Mouse (Mus musculus): Measurements from ENCODE around the gene Epop. TPM values are rescaled to one million over a fixed set of nuclear protein-coding genes. Genes with fewer than 3 reads are reported as not detected.

The Epop gene
- polyA plus RNA-seq, 1 experiment from 2014 or later: 11.6 TPM

- Histone ChIP-seq H3K27ac (no peak overlapping the region), H3K36me3 (replicated peaks) (peaks cover 64% of the 10 kb centered on the region), H3K4me3 (peak overlapping the region; percentile 94; the same call in 1 of the 2 replicates), H3K9me3 (peaks cover 4% of the 10 kb centered on the region; the same call in 1 of the 2 replicates), H3K4me1 (peaks cover 73% of the 10 kb centered on the region), H3K27me3 (ENCODE audit: poor library complexity, severe bottlenecking) (peaks cover 14% of the 10 kb centered on the region)
- WGBS: 91% methylated on average over 7 of the region's 7 CpGs
- no peak for DNase-seq (ENCODE audit: extremely low spot score, low spot score)
Observed at GRCm38 (mm10) chr11:97666221-97666620, 36.7 kb upstream of the Epop start.

DNA sequence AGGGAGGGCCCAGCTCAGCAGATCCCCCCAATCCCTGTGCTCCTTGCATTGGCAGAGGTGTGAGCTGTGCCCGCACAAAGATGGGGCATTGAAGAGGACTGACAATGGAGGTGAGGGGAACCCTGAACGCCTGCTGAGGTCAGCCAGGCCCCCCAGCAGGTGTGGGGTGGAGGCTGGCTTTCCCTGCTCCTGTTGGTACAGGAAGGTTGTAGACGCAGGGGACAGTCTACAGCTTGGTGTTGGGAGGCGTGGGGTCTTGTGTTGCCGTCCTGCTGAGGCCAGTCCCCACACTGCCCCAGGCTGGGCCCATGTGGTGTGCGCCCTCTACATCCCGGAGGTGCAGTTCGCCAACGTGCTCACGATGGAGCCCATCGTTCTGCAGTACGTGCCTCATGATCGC is 35.9 kb upstream of the Epop start:
- H3K27ac ChIP-seq: 0 out of 2 replicates have a peak overlapping the region, but pooled peaks have one; percentile 44
- peaks cover 74% of the 10 kb centered on the region for H3K4me1 ChIP-seq
- WGBS: 89% methylated on average over 13 of the region's 13 CpGs

GRCm38 (mm10) chr11:97664771-97665240 is 35.3 kb upstream of the Epop start:
- H3K36me3 ChIP-seq (replicated peaks): peaks cover 50% of the 10 kb centered on the region
- peak overlapping the region; percentile 94 for H3K4me3 ChIP-seq
- DNase-seq (ENCODE audit: extremely low spot score, low spot score): no peak
- peak overlapping the region; percentile 97 for H3K27ac ChIP-seq
- H3K27me3 ChIP-seq (ENCODE audit: poor library complexity, severe bottlenecking): peaks cover 24% of the 10 kb centered on the region
- H3K9me3 ChIP-seq: peaks cover 4% of the 10 kb centered on the region; the same call in 1 of the 2 replicates
- H3K4me1 ChIP-seq: peaks cover 74% of the 10 kb centered on the region
- WGBS: 30% methylated on average over 6 of the region's 6 CpGs

More for the DNA sequence above, 35.9 kb upstream of the Epop start:
- H3K4me3 ChIP-seq: peak overlapping the region; percentile 94
- peaks cover 4% of the 10 kb centered on the region; the same call in 1 of the 2 replicates for H3K9me3 ChIP-seq
- H3K27me3 ChIP-seq (ENCODE audit: poor library complexity, severe bottlenecking): peaks cover 22% of the 10 kb centered on the region
- H3K36me3 ChIP-seq (replicated peaks): peaks cover 56% of the 10 kb centered on the region
- no peak for DNase-seq (ENCODE audit: extremely low spot score, low spot score)

GRCm38 (mm10) chr11:97664339-97664665 is 34.8 kb upstream of the Epop start:
- 0% methylated on average over 7 of the region's 8 CpGs for WGBS
- Histone ChIP-seq H3K4me3 (peak overlapping the region; percentile 94), H3K27ac (peak overlapping the region; percentile 97), H3K27me3 (ENCODE audit: poor library complexity, severe bottlenecking) (peaks cover 30% of the 10 kb centered on the region), H3K36me3 (replicated peaks) (peaks cover 45% of the 10 kb centered on the region), H3K9me3 (peaks cover 4% of the 10 kb centered on the region; the same call in 1 of the 2 replicates), H3K4me1 (peaks cover 74% of the 10 kb centered on the region)
- DNase-seq (ENCODE audit: extremely low spot score, low spot score): peak; percentile 50

DNA sequence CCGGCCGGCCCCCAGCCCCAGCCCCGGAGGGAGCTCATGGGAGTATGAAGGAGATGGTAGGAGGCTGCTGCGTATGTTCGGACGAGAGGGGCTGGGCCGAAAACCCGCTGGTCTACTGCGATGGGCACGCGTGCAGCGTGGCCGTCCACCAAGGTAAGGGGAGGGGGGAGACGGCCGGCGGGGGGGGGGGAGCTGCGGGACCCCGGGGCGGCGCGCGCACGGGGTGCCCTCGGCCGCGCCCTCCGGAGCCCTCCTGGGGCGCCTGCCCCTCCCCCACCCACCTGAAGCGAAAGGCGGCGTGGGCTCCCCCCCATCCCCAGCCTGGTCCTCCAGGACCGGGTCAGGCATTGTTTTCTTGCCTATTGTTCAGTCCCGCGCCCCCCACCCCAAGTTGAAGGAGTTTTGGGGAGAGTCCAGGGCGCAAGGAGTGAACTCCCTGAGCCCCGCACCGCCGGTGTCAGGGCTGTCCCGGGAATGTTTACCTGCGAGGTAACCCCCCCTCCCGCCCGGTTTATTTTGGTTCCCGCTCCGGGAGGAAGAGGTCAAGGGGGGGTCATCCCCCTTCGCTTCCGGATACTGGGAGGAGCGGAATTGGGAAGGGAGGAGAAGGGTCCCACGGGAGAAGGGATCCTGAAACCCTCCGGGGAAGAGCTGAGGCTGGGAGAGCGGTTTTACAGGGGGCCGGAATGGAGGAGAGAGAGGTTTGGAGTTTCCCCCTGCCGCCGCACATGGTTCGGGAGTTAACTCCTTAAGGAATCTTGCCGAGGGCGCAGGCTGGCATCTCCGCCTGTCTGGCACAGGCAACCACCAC is 34.2 kb upstream of the Epop start:
- Histone ChIP-seq H3K4me3 (peak overlapping the region; percentile 94), H3K4me1 (peaks cover 74% of the 10 kb centered on the region), H3K27me3 (ENCODE audit: poor library complexity, severe bottlenecking) (peaks cover 35% of the 10 kb centered on the region), H3K9me3 (peaks cover 4% of the 10 kb centered on the region; the same call in 1 of the 2 replicates), H3K27ac (peak overlapping the region; percentile 97), H3K36me3 (replicated peaks) (peaks cover 39% of the 10 kb centered on the region)
- peak; percentile 66 for DNase-seq (ENCODE audit: extremely low spot score, low spot score)
- WGBS: under 1% methylated on average over 36 of the region's 57 CpGs

GRCm38 (mm10) chr11:97662893-97663527 is 33.5 kb upstream of the Epop start, which contains the start of gene Mllt6:
Gene Mllt6 (plus strand): TSS chr11:97663414.
- peak; percentile 79 for DNase-seq (ENCODE audit: extremely low spot score, low spot score)
- Histone ChIP-seq H3K4me1 (peaks cover 68% of the 10 kb centered on the region), H3K4me3 (peak within 1 kb of the TSS; percentile 94), H3K27ac (peak within 1 kb of the TSS; percentile 97), H3K36me3 (replicated peaks) (peaks cover 32% of the 10 kb centered on the region), H3K27me3 (ENCODE audit: poor library complexity, severe bottlenecking) (peaks cover 42% of the 10 kb centered on the region), H3K9me3 (peaks cover 4% of the 10 kb centered on the region; the same call in 1 of the 2 replicates)
- under 1% methylated on average over 51 of the region's 76 CpGs for WGBS

DNA sequence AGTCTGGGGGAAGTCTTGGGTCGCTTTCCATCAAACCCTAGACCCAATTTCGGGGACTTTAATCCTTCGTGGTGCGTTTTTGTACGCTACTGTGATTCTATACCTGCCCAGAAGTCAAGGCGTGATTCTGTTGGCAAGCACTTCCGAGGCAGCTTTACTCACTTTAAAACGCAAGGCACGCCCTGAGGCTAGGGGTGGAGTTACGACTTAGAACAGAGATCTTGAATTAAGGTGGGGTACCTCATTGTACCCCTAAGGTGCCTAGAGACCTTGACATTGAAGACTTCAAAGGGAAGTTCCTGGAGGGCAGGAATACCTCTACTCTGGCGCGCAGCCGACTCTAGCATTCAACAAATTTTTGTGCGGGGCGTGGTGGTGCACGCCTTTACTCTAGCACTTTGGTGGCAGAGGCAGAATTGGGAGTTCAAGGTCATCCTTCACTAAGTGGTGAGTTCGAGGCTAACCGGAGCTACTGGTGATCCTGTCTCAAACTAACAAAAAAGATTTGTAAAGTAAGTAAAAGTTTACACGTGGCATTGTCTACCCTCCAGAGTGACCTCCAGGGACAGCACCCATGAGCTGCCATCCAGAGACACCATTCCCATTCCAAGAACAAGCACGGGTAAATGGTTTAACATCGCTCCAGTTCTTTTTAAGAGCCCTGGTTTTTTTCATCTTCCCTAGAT is 32.8 kb upstream of the Epop start:
- peak overlapping the region; percentile 94 for H3K4me3 ChIP-seq
- peaks cover 4% of the 10 kb centered on the region; the same call in 1 of the 2 replicates for H3K9me3 ChIP-seq
- DNase-seq (ENCODE audit: extremely low spot score, low spot score): no peak
- H3K27ac ChIP-seq: peak overlapping the region; percentile 97
- peaks cover 26% of the 10 kb centered on the region for H3K36me3 ChIP-seq (replicated peaks)
- 1% methylated on average over 21 of the region's 21 CpGs for WGBS
- peaks cover 42% of the 10 kb centered on the region for H3K27me3 ChIP-seq (ENCODE audit: poor library complexity, severe bottlenecking)
- H3K4me1 ChIP-seq: peaks cover 69% of the 10 kb centered on the region

GRCm38 (mm10) chr11:97661648-97662133 is 32.2 kb upstream of the Epop start:
- Histone ChIP-seq H3K4me1 (peaks cover 73% of the 10 kb centered on the region), H3K36me3 (replicated peaks) (peaks cover 19% of the 10 kb centered on the region), H3K4me3 (peak overlapping the region; percentile 94), H3K27me3 (ENCODE audit: poor library complexity, severe bottlenecking) (peaks cover 42% of the 10 kb centered on the region), H3K27ac (peak overlapping the region; percentile 97), H3K9me3 (peaks cover 4% of the 10 kb centered on the region; the same call in 1 of the 2 replicates)
- DNase-seq (ENCODE audit: extremely low spot score, low spot score): peak; percentile 74
- WGBS: 2% methylated on average over 20 of the region's 20 CpGs

GRCm38 (mm10) chr11:97660734-97661647 is 31.5 kb upstream of the Epop start:
- no peak for DNase-seq (ENCODE audit: extremely low spot score, low spot score)
- H3K4me1 ChIP-seq: peaks cover 77% of the 10 kb centered on the region
- peak overlapping the region; percentile 97 for H3K27ac ChIP-seq
- peak overlapping the region; percentile 94 for H3K4me3 ChIP-seq
- H3K9me3 ChIP-seq: peaks cover 4% of the 10 kb centered on the region; the same call in 1 of the 2 replicates
- H3K36me3 ChIP-seq (replicated peaks): peaks cover 12% of the 10 kb centered on the region
- peaks cover 42% of the 10 kb centered on the region for H3K27me3 ChIP-seq (ENCODE audit: poor library complexity, severe bottlenecking)
- WGBS: 3% methylated on average over 27 of the region's 27 CpGs

GRCm38 (mm10) chr11:97659990-97660714 is 30.6 kb upstream of the Epop start:
- Histone ChIP-seq H3K4me3 (peak overlapping the region; percentile 94), H3K27me3 (ENCODE audit: poor library complexity, severe bottlenecking) (peaks cover 42% of the 10 kb centered on the region), H3K36me3 (replicated peaks) (peaks cover 4% of the 10 kb centered on the region), H3K27ac (peak overlapping the region; percentile 97), H3K9me3 (no peaks in the 10 kb centered on the region), H3K4me1 (peaks cover 73% of the 10 kb centered on the region)
- under 1% methylated on average over 78 of the region's 78 CpGs for WGBS
- DNase-seq (ENCODE audit: extremely low spot score, low spot score): peak; percentile 79

Data from forebrain, embryonic 10.5 days (tissue).